Mouse (Mus musculus): ENCODE results near the gene Gng12. TPM values are rescaled to one million over a fixed set of nuclear protein-coding genes. Genes with fewer than 3 reads are reported as not detected.

Gng12 gene
- polyA plus RNA-seq, 1 experiment from 2014 or later, result 36.9 TPM

DNA sequence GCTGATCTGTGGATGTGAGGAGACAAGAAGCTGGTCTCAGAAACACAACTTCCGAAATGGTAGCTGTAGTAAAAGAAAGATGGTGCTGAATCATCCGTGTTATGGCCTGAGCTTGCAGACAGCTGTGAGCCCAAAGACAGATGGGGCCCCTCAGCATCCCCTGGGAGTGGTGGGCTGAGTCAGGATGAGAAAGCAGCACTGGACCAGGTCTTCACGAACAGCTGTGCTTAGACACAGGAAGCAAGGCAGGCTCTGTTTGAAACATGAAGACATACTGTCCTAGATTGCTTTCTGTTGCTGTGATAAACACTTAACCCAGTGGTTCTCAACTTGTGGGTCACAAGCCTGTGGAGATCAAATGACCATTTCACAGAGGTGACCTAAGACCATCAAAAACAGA lies 91.4 kb downstream of the Gng12 start:
- Histone ChIP-seq H3K4me3 (ENCODE audit: low read depth, low read length) (no peak overlapping the region), H3K4me2 (ENCODE audit: low read depth, low read length) (no peak overlapping the region), H3K9ac (ENCODE audit: low read depth, low read length) (no peak overlapping the region), H3K27ac (ENCODE audit: low read length) (no peak overlapping the region; the same call in 1 of the 2 replicates), H3K36me3 (ENCODE audit: control insufficient read depth, insufficient read depth) (no peaks in the 10 kb centered on the region), H3K4me1 (ENCODE audit: control insufficient read depth, low read depth, low read length) (peaks cover 29% of the 10 kb centered on the region), H3K9me3 (replicated peaks; ENCODE audit: control insufficient read depth, low read length) (no peaks in the 10 kb centered on the region), H3K27me3 (ENCODE audit: control insufficient read depth, insufficient read depth, low read depth, low read length) (no peaks in the 10 kb centered on the region)
- WGBS (ENCODE audit: insufficient replicate concordance), result 44% methylated on average over 3 of the region's 3 CpGs
- ATAC-seq (ENCODE audit: low read depth), result peak; percentile 91

DNA sequence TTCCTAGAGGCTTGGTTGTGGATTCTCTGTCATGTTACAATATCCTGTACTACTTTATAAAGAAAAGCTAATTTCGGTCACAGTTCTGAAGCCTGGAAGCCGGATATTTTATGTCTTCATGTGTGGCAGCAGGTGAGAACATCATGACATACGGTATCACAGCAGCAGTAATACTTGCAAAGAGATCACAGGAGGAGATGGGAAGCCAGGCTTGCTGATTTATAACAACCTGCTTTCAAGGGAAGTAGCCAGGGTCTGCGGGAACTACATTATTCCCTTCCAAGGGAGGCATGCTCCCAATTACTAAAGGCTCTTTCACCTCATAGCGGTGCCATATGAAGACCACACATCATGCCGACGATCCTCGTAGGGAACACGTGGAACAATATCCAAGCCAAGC lies 92.2 kb downstream of the Gng12 start:
- H3K27ac ChIP-seq (ENCODE audit: low read length), result no peak overlapping the region; the same call in 1 of the 2 replicates
- H3K9ac ChIP-seq (ENCODE audit: low read depth, low read length), result no peak overlapping the region
- H3K36me3 ChIP-seq (ENCODE audit: control insufficient read depth, insufficient read depth), result no peaks in the 10 kb centered on the region
- no peaks in the 10 kb centered on the region for H3K27me3 ChIP-seq (ENCODE audit: control insufficient read depth, insufficient read depth, low read depth, low read length)
- no peak for ATAC-seq (ENCODE audit: low read depth)
- H3K4me2 ChIP-seq (ENCODE audit: low read depth, low read length), result no peak overlapping the region
- no peak overlapping the region for H3K4me3 ChIP-seq (ENCODE audit: low read depth, low read length)
- H3K4me1 ChIP-seq (ENCODE audit: control insufficient read depth, low read depth, low read length), result peaks cover 29% of the 10 kb centered on the region
- no peaks in the 10 kb centered on the region for H3K9me3 ChIP-seq (replicated peaks; ENCODE audit: control insufficient read depth, low read length)
- 85% methylated on average over 9 of the region's 9 CpGs for WGBS (ENCODE audit: insufficient replicate concordance)

- ATAC-seq (ENCODE audit: low read depth), result no peak
- Histone ChIP-seq H3K4me3 (ENCODE audit: low read depth, low read length) (no peak overlapping the region), H3K4me2 (ENCODE audit: low read depth, low read length) (no peak overlapping the region), H3K9ac (ENCODE audit: low read depth, low read length) (no peak overlapping the region), H3K27me3 (ENCODE audit: control insufficient read depth, insufficient read depth, low read depth, low read length) (no peaks in the 10 kb centered on the region), H3K27ac (ENCODE audit: low read length) (no peak overlapping the region), H3K36me3 (ENCODE audit: control insufficient read depth, insufficient read depth) (no peaks in the 10 kb centered on the region), H3K4me1 (ENCODE audit: control insufficient read depth, low read depth, low read length) (peaks cover 28% of the 10 kb centered on the region), H3K9me3 (replicated peaks; ENCODE audit: control insufficient read depth, low read length) (no peaks in the 10 kb centered on the region)
- 34% methylated on average over 6 of the region's 6 CpGs for WGBS (ENCODE audit: insufficient replicate concordance)
These were observed 92.8 kb downstream of the Gng12 start for GRCm38 (mm10) chr6:66989037-66989436.

DNA sequence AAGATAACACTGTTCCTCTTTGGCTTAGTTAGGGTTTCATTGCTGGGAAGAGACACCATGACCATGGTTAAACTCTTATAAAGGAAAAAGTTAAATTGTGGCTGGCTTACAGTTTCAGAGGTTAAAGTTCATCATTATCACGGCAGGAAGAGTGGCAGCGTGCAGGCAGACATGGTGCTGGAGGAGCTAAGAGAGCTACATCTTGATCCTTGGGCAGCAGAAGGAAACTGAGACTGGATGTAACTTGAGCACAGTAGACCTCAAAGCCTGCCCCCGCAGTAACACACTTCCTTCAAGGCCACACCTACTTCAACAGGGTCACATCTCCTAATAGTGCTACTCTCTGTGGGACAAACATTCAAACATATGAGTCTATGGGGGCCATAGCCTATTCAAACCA lies 93.3 kb downstream of the Gng12 start:
- Histone ChIP-seq H3K4me2 (ENCODE audit: low read depth, low read length) (no peak overlapping the region), H3K36me3 (ENCODE audit: control insufficient read depth, insufficient read depth) (no peaks in the 10 kb centered on the region), H3K27me3 (ENCODE audit: control insufficient read depth, insufficient read depth, low read depth, low read length) (no peaks in the 10 kb centered on the region), H3K27ac (ENCODE audit: low read length) (no peak overlapping the region), H3K4me3 (ENCODE audit: low read depth, low read length) (no peak overlapping the region), H3K4me1 (ENCODE audit: control insufficient read depth, low read depth, low read length) (peaks cover 25% of the 10 kb centered on the region), H3K9me3 (replicated peaks; ENCODE audit: control insufficient read depth, low read length) (no peaks in the 10 kb centered on the region), H3K9ac (ENCODE audit: low read depth, low read length) (no peak overlapping the region)
- 20% methylated on average over 3 of the region's 3 CpGs for WGBS (ENCODE audit: insufficient replicate concordance)
- ATAC-seq (ENCODE audit: low read depth), result no peak

GRCm38 (mm10) chr6:66992232-66992631 lies 96.0 kb downstream of the Gng12 start:
- no peak overlapping the region for H3K4me3 ChIP-seq (ENCODE audit: low read depth, low read length)
- no peaks in the 10 kb centered on the region for H3K36me3 ChIP-seq (ENCODE audit: control insufficient read depth, insufficient read depth)
- no peaks in the 10 kb centered on the region for H3K27me3 ChIP-seq (ENCODE audit: control insufficient read depth, insufficient read depth, low read depth, low read length)
- no peak for ATAC-seq (ENCODE audit: low read depth)
- WGBS (ENCODE audit: insufficient replicate concordance), result 67% methylated on average over 9 of the region's 9 CpGs
- peaks cover 15% of the 10 kb centered on the region for H3K4me1 ChIP-seq (ENCODE audit: control insufficient read depth, low read depth, low read length)
- H3K4me2 ChIP-seq (ENCODE audit: low read depth, low read length), result no peak overlapping the region
- no peak overlapping the region for H3K9ac ChIP-seq (ENCODE audit: low read depth, low read length)
- no peak overlapping the region for H3K27ac ChIP-seq (ENCODE audit: low read length)
- H3K9me3 ChIP-seq (replicated peaks; ENCODE audit: control insufficient read depth, low read length), result no peaks in the 10 kb centered on the region

DNA sequence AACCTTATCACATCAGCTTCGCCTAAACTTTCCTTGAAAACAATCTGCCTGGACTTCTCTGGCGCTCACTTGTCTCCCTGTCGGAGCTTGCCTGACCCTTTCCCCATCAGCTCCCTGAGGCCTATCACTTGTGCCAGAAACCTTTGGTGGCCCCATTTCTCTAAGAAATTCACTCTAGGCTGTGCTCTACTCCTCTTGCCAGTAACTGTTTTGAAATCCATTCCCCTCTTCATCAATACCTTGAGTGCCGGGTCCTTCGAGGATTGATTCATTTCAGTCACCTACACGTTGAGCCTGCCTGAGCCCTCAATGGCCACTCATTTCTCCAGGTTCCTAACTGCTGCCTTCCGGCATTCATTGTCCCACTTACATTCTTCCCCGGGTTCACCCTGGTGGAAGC lies 96.6 kb downstream of the Gng12 start:
- no peak overlapping the region for H3K27ac ChIP-seq (ENCODE audit: low read length)
- no peaks in the 10 kb centered on the region for H3K36me3 ChIP-seq (ENCODE audit: control insufficient read depth, insufficient read depth)
- H3K4me3 ChIP-seq (ENCODE audit: low read depth, low read length), result no peak overlapping the region
- no peak for ATAC-seq (ENCODE audit: low read depth)
- H3K4me1 ChIP-seq (ENCODE audit: control insufficient read depth, low read depth, low read length), result peaks cover 10% of the 10 kb centered on the region
- H3K27me3 ChIP-seq (ENCODE audit: control insufficient read depth, insufficient read depth, low read depth, low read length), result no peaks in the 10 kb centered on the region
- 76% methylated on average over 8 of the region's 8 CpGs for WGBS (ENCODE audit: insufficient replicate concordance)
- no peak overlapping the region for H3K4me2 ChIP-seq (ENCODE audit: low read depth, low read length)
- no peak overlapping the region for H3K9ac ChIP-seq (ENCODE audit: low read depth, low read length)
- H3K9me3 ChIP-seq (replicated peaks; ENCODE audit: control insufficient read depth, low read length), result no peaks in the 10 kb centered on the region

- no peaks in the 10 kb centered on the region for H3K27me3 ChIP-seq (ENCODE audit: control insufficient read depth, insufficient read depth, low read depth, low read length)
- WGBS (ENCODE audit: insufficient replicate concordance), result 78% methylated on average over 8 of the region's 8 CpGs
- no peak overlapping the region for H3K27ac ChIP-seq (ENCODE audit: low read length)
- no peaks in the 10 kb centered on the region for H3K9me3 ChIP-seq (replicated peaks; ENCODE audit: control insufficient read depth, low read length)
- H3K4me2 ChIP-seq (ENCODE audit: low read depth, low read length), result no peak overlapping the region
- no peak for ATAC-seq (ENCODE audit: low read depth)
- no peak overlapping the region for H3K4me3 ChIP-seq (ENCODE audit: low read depth, low read length)
- H3K9ac ChIP-seq (ENCODE audit: low read depth, low read length), result no peak overlapping the region
- peaks cover 3% of the 10 kb centered on the region for H3K4me1 ChIP-seq (ENCODE audit: control insufficient read depth, low read depth, low read length)
- no peaks in the 10 kb centered on the region for H3K36me3 ChIP-seq (ENCODE audit: control insufficient read depth, insufficient read depth)
These were observed 98.8 kb downstream of the Gng12 start for GRCm38 (mm10) chr6:66994981-66995380.

DNA sequence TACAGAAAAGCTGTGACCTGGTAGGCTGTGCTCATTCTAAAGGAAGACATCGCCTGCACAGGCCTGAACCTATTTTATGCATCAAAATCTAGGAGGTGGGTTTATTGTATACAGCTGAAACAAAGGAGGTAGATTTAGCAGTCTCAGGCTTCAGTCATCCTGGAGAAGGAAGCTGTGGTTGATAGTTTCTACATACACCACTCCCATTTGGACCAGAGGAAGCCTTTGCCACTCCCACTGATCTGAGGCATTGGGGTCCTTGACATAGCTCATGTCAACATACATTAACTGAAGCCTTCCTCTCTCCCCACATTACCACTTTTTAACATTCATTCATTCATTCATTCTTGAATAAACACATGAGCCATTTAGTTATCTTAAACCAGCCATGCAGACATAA lies 99.6 kb downstream of the Gng12 start:
- WGBS (ENCODE audit: insufficient replicate concordance), result 74% methylated on average over 1 of the region's 1 CpGs
- Histone ChIP-seq H3K9ac (ENCODE audit: low read depth, low read length) (no peak overlapping the region), H3K27ac (ENCODE audit: low read length) (no peak overlapping the region), H3K4me1 (ENCODE audit: control insufficient read depth, low read depth, low read length) (peaks cover 3% of the 10 kb centered on the region), H3K27me3 (ENCODE audit: control insufficient read depth, insufficient read depth, low read depth, low read length) (no peaks in the 10 kb centered on the region), H3K36me3 (ENCODE audit: control insufficient read depth, insufficient read depth) (no peaks in the 10 kb centered on the region), H3K4me2 (ENCODE audit: low read depth, low read length) (no peak overlapping the region), H3K9me3 (replicated peaks; ENCODE audit: control insufficient read depth, low read length) (no peaks in the 10 kb centered on the region), H3K4me3 (ENCODE audit: low read depth, low read length) (no peak overlapping the region)
- no peak for ATAC-seq (ENCODE audit: low read depth)

DNA sequence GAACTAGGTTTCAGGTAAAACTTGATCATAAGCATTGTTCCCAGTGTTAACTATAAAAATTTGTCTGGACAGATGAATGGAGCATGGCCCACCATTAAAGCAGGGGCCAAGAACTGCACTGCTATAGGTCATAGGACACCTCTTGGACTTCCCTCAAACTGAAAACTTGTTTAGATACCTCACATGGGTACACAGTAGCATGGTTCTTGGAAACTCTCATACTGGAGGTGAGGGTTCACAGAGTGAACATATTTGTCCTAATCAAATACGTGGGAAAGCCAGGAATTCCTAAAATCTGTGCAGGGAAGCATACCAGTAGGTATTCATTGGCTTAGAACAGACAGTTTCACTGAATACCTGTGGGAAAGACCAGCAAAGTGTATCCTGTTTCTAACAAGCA lies 100.1 kb downstream of the Gng12 start:
- H3K4me3 ChIP-seq (ENCODE audit: low read depth, low read length), result no peak overlapping the region
- no peaks in the 10 kb centered on the region for H3K36me3 ChIP-seq (ENCODE audit: control insufficient read depth, insufficient read depth)
- H3K4me1 ChIP-seq (ENCODE audit: control insufficient read depth, low read depth, low read length), result peaks cover 3% of the 10 kb centered on the region
- no peak overlapping the region for H3K27ac ChIP-seq (ENCODE audit: low read length)
- no peaks in the 10 kb centered on the region for H3K9me3 ChIP-seq (replicated peaks; ENCODE audit: control insufficient read depth, low read length)
- H3K9ac ChIP-seq (ENCODE audit: low read depth, low read length), result no peak overlapping the region
- WGBS (ENCODE audit: insufficient replicate concordance), result 54% methylated on average over 1 of the region's 1 CpGs
- ATAC-seq (ENCODE audit: low read depth), result peak; percentile 55; the same call in 1 of the 2 replicates
- H3K4me2 ChIP-seq (ENCODE audit: low read depth, low read length), result no peak overlapping the region
- H3K27me3 ChIP-seq (ENCODE audit: control insufficient read depth, insufficient read depth, low read depth, low read length), result no peaks in the 10 kb centered on the region

Measured in liver, embryonic 16.5 days (tissue).